ENCODE assay signal across 28 mouse cellular contexts in genomic region chr4:83427141-83427540, GRCm38 (mm10).
"Had no signal": no experiment of that assay in that cellular context is flagged by ENCODE, and none has a peak within 500 bp of the region (broad histone marks: within the 10 kb centered on the region; RNA-seq: fewer than 3 reads in every experiment).

No protein-coding gene starts in this region.

- H3K27me3 ChIP-seq: embryonic facial prominence, embryonic 12.5 days; embryonic facial prominence, embryonic 13.5 days; embryonic facial prominence, embryonic 15.5 days; forebrain, embryonic 12.5 days; forebrain, embryonic 13.5 days; forebrain, embryonic 15.5 days had no signal

- DNase-seq: cerebellum, adult 2 months; cerebellum, adult 8-10 months; cerebellum, adult 9-10 months; cerebellum, adult 9-11 months; cerebellum, postnatal 10 days; cerebellum, postnatal 14 days; cerebellum, postnatal 25 days; cerebellum, postnatal 36 days; embryo, embryonic 11 days; forebrain, postnatal 0 days; gastrocnemius, adult 2 months; gastrocnemius, postnatal 10 days; gastrocnemius, postnatal 14 days; gastrocnemius, postnatal 25 days; gastrocnemius, postnatal 36 days; heart, adult 18-20 months; heart, adult 2 months had no signal

- H3K27ac ChIP-seq: embryonic facial prominence, embryonic 10.5 days; embryonic facial prominence, embryonic 12.5 days; embryonic facial prominence, embryonic 13.5 days; embryonic facial prominence, embryonic 15.5 days; forebrain, embryonic 10.5 days; forebrain, embryonic 12.5 days; forebrain, embryonic 13.5 days; forebrain, embryonic 15.5 days; gastrocnemius, adult 2 months; heart, adult 2 months had no signal

- H3K4me1 ChIP-seq: embryonic facial prominence, embryonic 10.5 days; embryonic facial prominence, embryonic 12.5 days; embryonic facial prominence, embryonic 13.5 days; embryonic facial prominence, embryonic 15.5 days; forebrain, embryonic 10.5 days; forebrain, embryonic 12.5 days; forebrain, embryonic 13.5 days; forebrain, embryonic 15.5 days had no signal

- H3K4me3 ChIP-seq: embryonic facial prominence, embryonic 10.5 days; embryonic facial prominence, embryonic 12.5 days; embryonic facial prominence, embryonic 13.5 days; embryonic facial prominence, embryonic 15.5 days; erythroblast, embryonic 14.5 days; forebrain, embryonic 10.5 days; forebrain, embryonic 12.5 days; forebrain, embryonic 13.5 days; forebrain, embryonic 15.5 days; gastrocnemius, adult 2 months; heart, adult 2 months had no signal

- H3K9ac ChIP-seq: embryonic facial prominence, embryonic 12.5 days; embryonic facial prominence, embryonic 13.5 days; embryonic facial prominence, embryonic 15.5 days; forebrain, embryonic 12.5 days; forebrain, embryonic 13.5 days; forebrain, embryonic 15.5 days; forebrain, postnatal 0 days had no signal

- H3K9me3 ChIP-seq: embryonic facial prominence, embryonic 10.5 days; embryonic facial prominence, embryonic 12.5 days; embryonic facial prominence, embryonic 13.5 days; embryonic facial prominence, embryonic 15.5 days; forebrain, embryonic 10.5 days; forebrain, embryonic 12.5 days; forebrain, embryonic 13.5 days; forebrain, embryonic 15.5 days had no signal

- ATAC-seq: forebrain, embryonic 13.5 days; forebrain, embryonic 14.5 days; forebrain, embryonic 15.5 days; forebrain, embryonic 16.5 days; forebrain, postnatal 0 days had no signal

- H3K4me2 ChIP-seq: embryonic facial prominence, embryonic 12.5 days; embryonic facial prominence, embryonic 13.5 days; embryonic facial prominence, embryonic 15.5 days; forebrain, embryonic 12.5 days; forebrain, embryonic 13.5 days; forebrain, embryonic 15.5 days had no signal
